ENCODE assay signal across 16 mouse cellular contexts in the genomic region with DNA sequence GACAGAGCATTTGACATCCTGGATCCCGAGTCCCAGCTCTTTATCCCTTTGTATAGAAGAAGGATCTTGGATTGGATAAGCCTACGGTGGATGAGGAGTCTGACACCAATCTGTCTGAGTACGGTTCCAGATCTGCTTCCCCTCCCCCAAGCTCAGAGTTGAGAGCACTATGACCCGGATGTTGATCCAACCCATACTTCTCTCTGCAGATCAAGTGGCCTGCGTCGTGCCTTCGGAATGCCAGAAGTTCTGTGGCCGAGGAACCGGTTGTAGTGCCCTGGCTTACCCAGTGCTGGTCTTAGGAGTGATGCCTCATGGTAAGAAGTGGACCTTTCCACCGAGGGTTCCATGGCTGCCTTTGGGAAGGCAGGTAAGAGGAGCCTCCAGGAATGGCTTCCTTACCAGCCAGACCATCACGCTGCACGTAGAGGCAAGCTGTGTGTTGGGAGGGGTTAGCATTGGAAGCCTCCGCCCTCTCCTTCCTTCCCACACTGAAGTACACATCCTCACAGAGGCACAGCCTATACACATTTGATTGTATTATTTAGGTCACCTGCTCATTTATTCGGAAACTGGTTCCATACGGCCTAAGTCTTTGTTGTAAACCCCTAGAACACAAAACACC. TPM values are rescaled to one million over a fixed set of nuclear protein-coding genes. Genes with fewer than 3 reads are reported as not detected.
"Had no signal": no experiment of that assay in that cellular context is flagged by ENCODE, and none has a peak within 500 bp of the region (broad histone marks: within the 10 kb centered on the region; RNA-seq: fewer than 3 reads in every experiment).

No protein-coding gene starts in this region.

- H3K4me2 ChIP-seq: limb, embryonic 15.5 days; liver, embryonic 12.5 days; lung, embryonic 15.5 days had no signal

- H3K36me3 ChIP-seq: limb, embryonic 15.5 days; liver, embryonic 12.5 days; lung, embryonic 15.5 days; midbrain, embryonic 10.5 days had no signal

- H3K9ac ChIP-seq: limb, embryonic 15.5 days; liver, embryonic 12.5 days; lung, embryonic 15.5 days had no signal

- DNase-seq: kidney, postnatal 14 days; lung, postnatal 36 days; midbrain, embryonic 14.5 days; retina, postnatal 1 day; right cerebral cortex, postnatal 4 days; spleen, adult 18-20 months; thymus, adult 18-20 months; thymus, postnatal 14 days had no signal

- H3K4me3 ChIP-seq: limb, embryonic 15.5 days; liver, embryonic 12.5 days; lung, embryonic 15.5 days; midbrain, embryonic 10.5 days; myocyte had no signal

- H3K27ac ChIP-seq: limb, embryonic 15.5 days; liver, embryonic 12.5 days; lung, embryonic 15.5 days; midbrain, embryonic 10.5 days had no signal

- H3K4me1 ChIP-seq: limb, embryonic 15.5 days; liver, embryonic 12.5 days; lung, embryonic 15.5 days; midbrain, embryonic 10.5 days had no signal

- H3K9me3 ChIP-seq: limb, embryonic 15.5 days; liver, embryonic 12.5 days; lung, embryonic 15.5 days; midbrain, embryonic 10.5 days had no signal

- H3K27me3 ChIP-seq: limb, embryonic 15.5 days; lung, embryonic 15.5 days had no signal

- ATAC-seq: liver, embryonic 12.5 days had no signal

RNA-seq across cellular contexts. Expression of a gene that starts 39.4 kb away (rescaled TPM):
- polyA plus RNA-seq: kidney, embryonic 14.5 days; limb, embryonic 11.5 days; limb, embryonic 15.5 days; midbrain, embryonic 14.5 days; stomach, embryonic 14.5 days had no signal

RNA-seq across cellular contexts. Expression of a gene that starts 50.9 kb away (rescaled TPM):
- polyA plus RNA-seq: midbrain, embryonic 14.5 days had no signal

RNA-seq across cellular contexts. Expression of a gene that starts 53.3 kb away (rescaled TPM):
- polyA plus RNA-seq: stomach, embryonic 14.5 days had no signal
